Mouse (Mus musculus) limb, embryonic 12.5 days (tissue): ENCODE results near the gene Rbm28. TPM values are rescaled to one million over a fixed set of nuclear protein-coding genes. Genes with fewer than 3 reads are reported as not detected.

Experiments
- ATAC-seq: fragments of 200-750 bp; cut with Nextera tagmentation; 2 replicates; pipeline ENCODE4 v1.8.0; 2017; ENCODE audit warnings: low read depth, moderate TSS enrichment; ENCODE audit not compliant: insufficient number of reproducible peaks, insufficient read depth, low FRiP score, low TSS enrichment
- H3K27ac ChIP-seq: fragments of 300-500 bp; sonication (generic); 2 replicates; pipeline ENCODE4 v1.5.1; 2016; ENCODE audit warnings: mild to moderate bottlenecking, moderate library complexity
- H3K27me3 ChIP-seq: fragments of 300-500 bp; sonication (generic); 2 replicates; pipeline ENCODE4 v1.6.1; 2016; ENCODE audit warnings: mild to moderate bottlenecking, moderate library complexity
- H3K36me3 ChIP-seq: fragments of 300-500 bp; sonication (generic); 2 replicates; pipeline ENCODE4 v1.6.1; 2016; ENCODE audit warnings: mild to moderate bottlenecking, moderate library complexity
- H3K4me1 ChIP-seq: fragments of 300-500 bp; sonication (generic); replicated peaks from 2 replicates; pipeline ENCODE4 v1.6.1; 2016
- H3K4me2 ChIP-seq: fragments of 300-500 bp; sonication (generic); 2 replicates; pipeline ENCODE4 v1.6.1; 2016; ENCODE audit warnings: mild to moderate bottlenecking, moderate library complexity
- H3K4me3 ChIP-seq: fragments of 300-500 bp; sonication (generic); replicated peaks from 2 replicates; pipeline ENCODE4 v1.5.1; 2016; ENCODE audit warnings: mild to moderate bottlenecking
- H3K9ac ChIP-seq: fragments of 300-500 bp; sonication (generic); replicated peaks from 2 replicates; pipeline ENCODE4 v1.6.1; 2016; ENCODE audit warnings: mild to moderate bottlenecking, moderate library complexity
- H3K9me3 ChIP-seq: fragments of 300-500 bp; sonication (generic); 2 replicates; pipeline ENCODE4 v1.6.1; 2016; ENCODE audit warnings: mild to moderate bottlenecking, moderate library complexity
- WGBS: fragments of 180-500 bp; shearing (Covaris S2); methylation state at CpG from one replicate; pipeline ENCODE4 v1.1.7; 2016; 5-methylcytosine and 5-hydroxymethylcytosine counted together
- polyA plus RNA-seq: library from polyadenylated mRNA; unstranded; fragments of >200 nt; fragmentation: Nextera tagmentation; extraction: Ambion mirVana; gene quantifications from 2 replicates; pipeline ENCODE4 v1.2.1, GENCODE M21; 2016

The Rbm28 gene
- 54.0 and 59.5 TPM in 2 replicates for polyA plus RNA-seq

DNA sequence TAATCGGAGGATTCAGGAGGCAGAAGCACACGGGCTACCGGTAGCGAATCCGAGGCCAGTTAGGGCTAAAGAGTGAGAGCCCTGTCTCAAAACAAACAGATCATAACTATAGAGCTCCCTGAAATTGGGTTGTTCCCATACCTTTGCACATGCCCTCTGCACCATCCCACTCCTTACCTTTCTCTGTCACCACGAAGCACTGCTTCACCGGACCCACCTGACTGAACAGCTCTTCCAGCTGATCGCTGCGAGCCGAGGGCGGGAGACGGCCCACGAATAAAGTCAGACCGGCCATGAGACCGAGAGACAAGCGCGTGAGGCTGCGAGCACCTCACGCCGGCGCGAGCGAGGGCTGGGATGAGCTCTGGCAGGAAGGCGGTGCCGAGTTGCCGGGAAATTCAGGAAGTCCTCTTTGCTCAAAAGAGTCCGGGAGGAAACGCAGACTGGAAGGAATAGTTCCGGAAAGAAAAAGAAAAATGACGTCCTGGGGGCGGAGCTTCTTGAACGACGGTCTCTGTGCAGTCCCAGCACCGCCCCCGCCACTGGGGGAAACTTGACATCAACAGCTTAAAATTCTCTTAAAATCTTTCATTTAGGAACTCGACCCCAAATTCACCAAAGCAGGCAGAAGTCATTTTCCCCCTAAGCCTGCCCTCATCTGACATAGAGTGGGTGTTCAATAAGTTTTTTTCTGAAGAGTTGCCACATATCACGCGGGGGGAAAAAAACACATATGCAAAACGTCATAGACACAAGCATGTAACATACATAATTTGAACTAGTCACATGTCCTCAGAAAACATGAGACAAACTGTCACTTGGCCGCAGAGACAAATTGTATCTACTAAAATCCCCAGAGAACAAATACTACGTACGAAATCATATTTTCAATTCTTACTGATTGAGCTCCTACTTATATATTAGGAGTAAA is at the start of gene Rbm28:
Rbm28 (minus strand) TSS at position 693 of the 931 bp plus-strand sequence.
- no peak within 1 kb of the TSS for H3K27ac ChIP-seq
- WGBS, result 8% methylated on average over 42 of the region's 42 CpGs

DNA sequence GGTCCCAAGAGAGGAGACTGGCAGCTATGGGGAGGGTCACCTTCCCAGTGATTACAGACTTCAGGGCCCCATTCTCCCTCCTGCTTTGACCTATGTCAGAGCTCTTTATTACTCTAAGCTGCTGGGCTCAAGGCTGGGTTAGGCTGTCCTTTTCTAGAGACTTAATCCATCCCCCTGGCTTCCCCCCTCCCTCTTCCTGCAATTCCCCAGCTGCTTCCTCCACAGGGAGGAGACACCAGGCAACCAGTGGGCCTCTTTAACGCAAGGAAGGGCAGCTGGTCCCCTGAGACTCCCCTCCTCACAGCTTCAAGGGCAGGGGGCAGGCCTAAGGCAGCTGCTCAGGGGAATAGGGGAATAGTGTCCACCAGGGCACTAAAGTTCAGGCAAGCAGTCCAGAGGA is 49.4 kb upstream of the Rbm28 start:
- Histone ChIP-seq H3K9ac (no peak overlapping the region), H3K4me1 (peaks cover 51% of the 10 kb centered on the region), H3K4me3 (no peak overlapping the region), H3K27ac (no peak overlapping the region), H3K9me3 (no peaks in the 10 kb centered on the region), H3K27me3 (peaks cover 36% of the 10 kb centered on the region), H3K4me2 (no peak overlapping the region; the same call in 1 of the 2 replicates), H3K36me3 (no peaks in the 10 kb centered on the region)
- ATAC-seq, result no peak
- WGBS, result 6% methylated on average over 1 of the region's 1 CpGs

More for the DNA sequence above, at the start of gene Rbm28:
- Histone ChIP-seq H3K9me3 (no peaks in the 10 kb centered on the region), H3K9ac (peak within 1 kb of the TSS; percentile 73), H3K4me3 (peak within 1 kb of the TSS; percentile 81), H3K36me3 (peaks cover 9% of the 10 kb centered on the region; the same call in 1 of the 2 replicates), H3K27me3 (peaks cover 24% of the 10 kb centered on the region), H3K4me1 (peaks cover 9% of the 10 kb centered on the region), H3K4me2 (peak within 1 kb of the TSS; percentile 73)
- ATAC-seq, result peak; percentile 65

DNA sequence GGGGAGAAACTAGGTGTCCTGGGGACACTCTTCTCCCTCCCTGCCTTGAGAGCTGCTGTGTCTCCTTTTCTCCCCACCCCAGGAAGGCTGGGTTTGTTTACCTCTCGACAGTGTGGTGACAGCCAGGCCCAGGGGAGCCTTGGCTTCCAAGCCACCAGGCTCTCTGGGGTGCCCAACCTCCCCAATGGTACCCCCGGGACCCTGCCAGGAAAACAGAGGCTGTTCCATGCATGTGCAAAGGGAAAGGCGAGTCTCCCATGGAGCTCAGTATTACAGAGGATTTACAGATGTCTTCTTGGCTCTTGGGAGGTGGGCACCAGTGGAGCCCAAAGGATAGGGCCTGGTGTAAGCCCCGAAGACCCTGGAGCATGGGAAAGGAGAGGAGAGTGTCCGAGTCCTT is 48.6 kb upstream of the Rbm28 start:
- Histone ChIP-seq H3K9ac (no peak overlapping the region), H3K27me3 (peaks cover 36% of the 10 kb centered on the region), H3K27ac (no peak overlapping the region), H3K9me3 (no peaks in the 10 kb centered on the region), H3K36me3 (no peaks in the 10 kb centered on the region), H3K4me2 (no peak overlapping the region), H3K4me3 (no peak overlapping the region), H3K4me1 (peaks cover 51% of the 10 kb centered on the region)
- ATAC-seq, result no peak
- WGBS, result 57% methylated on average over 5 of the region's 5 CpGs

DNA sequence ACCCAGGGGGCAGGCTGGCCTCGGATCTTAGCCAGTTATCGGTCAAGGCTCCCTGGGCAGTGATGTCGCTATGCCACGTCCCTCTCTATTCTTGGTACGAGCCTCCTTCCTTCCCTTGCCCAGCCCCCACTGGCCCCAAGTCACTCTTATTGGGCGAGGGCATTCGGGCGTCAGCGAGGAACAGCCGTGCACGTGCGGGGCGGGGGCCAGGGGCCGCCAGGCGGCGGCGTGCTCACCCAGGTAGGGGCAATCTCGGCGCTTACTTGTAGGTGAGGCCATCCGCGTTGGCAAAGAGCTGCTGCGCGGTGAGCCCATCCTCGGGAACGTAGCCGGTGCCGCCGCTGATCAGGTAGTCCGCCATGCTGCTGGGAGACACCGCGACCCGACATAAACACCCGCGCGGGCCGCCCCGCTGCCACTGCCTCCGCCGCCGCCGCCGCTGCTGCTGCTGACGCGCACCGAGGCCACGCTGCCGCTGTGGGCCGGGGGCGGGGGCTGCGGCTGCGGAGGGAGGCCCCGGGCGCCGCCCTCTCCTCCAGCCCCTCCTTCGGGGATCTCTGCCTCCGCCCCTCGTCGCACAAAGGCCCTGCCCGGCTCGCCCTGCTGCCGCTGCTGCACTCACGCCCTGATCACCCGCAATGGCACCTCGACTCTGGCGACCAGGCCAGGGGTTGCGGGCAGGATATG is 47.1 kb upstream of the Rbm28 start:
- WGBS, result under 1% methylated on average over 59 of the region's 66 CpGs

DNA sequence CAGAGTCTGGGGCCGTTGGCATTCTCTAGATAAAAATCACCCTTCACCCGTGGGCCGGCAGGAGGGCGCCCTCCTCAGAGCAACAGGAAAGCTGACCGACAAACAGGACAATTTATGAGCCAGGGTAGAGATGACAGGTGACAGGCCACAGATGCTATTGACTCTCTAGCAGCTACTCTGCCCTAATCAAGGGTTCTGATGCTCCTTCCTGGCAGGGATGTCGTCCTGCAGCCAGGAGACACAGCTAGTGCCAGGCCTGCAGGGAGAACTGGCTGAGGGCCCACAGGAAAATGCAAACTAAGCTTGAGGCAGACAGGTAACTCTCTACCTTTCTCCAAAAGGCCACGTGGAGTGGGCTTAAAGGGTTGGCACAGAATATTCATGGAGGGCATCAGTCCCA is 46.3 kb upstream of the Rbm28 start:
- peak overlapping the region; percentile 84 for H3K4me2 ChIP-seq
- peak overlapping the region; percentile 67 for H3K4me3 ChIP-seq
- H3K36me3 ChIP-seq, result peaks cover 9% of the 10 kb centered on the region
- no peak for ATAC-seq
- peak overlapping the region; percentile 75; the same call in 1 of the 2 replicates for H3K27ac ChIP-seq
- no peaks in the 10 kb centered on the region for H3K9me3 ChIP-seq
- peak overlapping the region; percentile 70 for H3K9ac ChIP-seq
- H3K27me3 ChIP-seq, result peaks cover 30% of the 10 kb centered on the region
- WGBS, result 18% methylated on average over 7 of the region's 7 CpGs
- peaks cover 45% of the 10 kb centered on the region for H3K4me1 ChIP-seq

More for the DNA sequence above, 47.1 kb upstream of the Rbm28 start:
- Histone ChIP-seq H3K4me3 (peak overlapping the region; percentile 67), H3K4me2 (peak overlapping the region; percentile 84), H3K9me3 (no peaks in the 10 kb centered on the region), H3K36me3 (peaks cover 3% of the 10 kb centered on the region), H3K27me3 (peaks cover 36% of the 10 kb centered on the region), H3K9ac (peak overlapping the region; percentile 70), H3K4me1 (peaks cover 51% of the 10 kb centered on the region), H3K27ac (peak overlapping the region; percentile 75)
- ATAC-seq, result peak; percentile 66

DNA sequence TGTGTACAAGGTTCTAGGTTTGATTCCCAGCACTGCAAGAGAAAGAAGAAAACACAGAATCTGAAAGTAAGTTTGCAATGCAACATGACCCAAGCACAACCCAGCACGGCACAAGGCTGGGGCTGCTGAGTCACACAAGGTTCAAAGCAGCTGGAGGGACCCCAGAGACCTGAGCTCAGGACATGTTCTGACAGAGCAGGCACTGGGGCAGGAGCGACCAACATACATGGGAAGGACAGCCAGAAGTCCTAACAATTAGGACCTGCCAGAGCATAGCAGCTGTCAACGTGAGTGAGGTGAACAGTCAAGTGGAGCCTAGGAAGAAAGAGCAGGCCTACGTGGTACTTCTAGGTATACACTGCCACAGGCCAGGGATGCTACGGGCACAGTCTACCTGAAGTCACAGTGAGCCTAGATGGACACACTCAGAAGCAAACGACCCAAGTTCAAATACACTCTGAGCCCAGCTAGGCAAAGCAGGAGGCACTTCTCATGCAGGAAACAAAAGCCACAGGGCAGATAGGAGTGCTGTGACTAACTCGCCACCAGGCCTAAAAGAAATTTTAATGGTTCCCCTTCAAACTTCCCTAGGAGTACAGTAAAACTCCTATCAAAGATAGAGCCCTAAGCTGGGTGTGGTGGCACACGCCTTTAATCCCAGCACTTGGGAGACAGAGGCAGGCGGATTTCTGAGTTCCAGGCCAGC is 45.6 kb upstream of the Rbm28 start:
- ATAC-seq, result no peak
- Histone ChIP-seq H3K4me2 (peak overlapping the region; percentile 17; the same call in 1 of the 2 replicates), H3K27ac (no peak overlapping the region), H3K27me3 (peaks cover 22% of the 10 kb centered on the region), H3K9me3 (no peaks in the 10 kb centered on the region), H3K4me1 (peaks cover 38% of the 10 kb centered on the region), H3K4me3 (no peak overlapping the region), H3K36me3 (peaks cover 15% of the 10 kb centered on the region), H3K9ac (0 out of 2 replicates have a peak overlapping the region, but pooled peaks have one; percentile 31)
- 78% methylated on average over 9 of the region's 9 CpGs for WGBS

DNA sequence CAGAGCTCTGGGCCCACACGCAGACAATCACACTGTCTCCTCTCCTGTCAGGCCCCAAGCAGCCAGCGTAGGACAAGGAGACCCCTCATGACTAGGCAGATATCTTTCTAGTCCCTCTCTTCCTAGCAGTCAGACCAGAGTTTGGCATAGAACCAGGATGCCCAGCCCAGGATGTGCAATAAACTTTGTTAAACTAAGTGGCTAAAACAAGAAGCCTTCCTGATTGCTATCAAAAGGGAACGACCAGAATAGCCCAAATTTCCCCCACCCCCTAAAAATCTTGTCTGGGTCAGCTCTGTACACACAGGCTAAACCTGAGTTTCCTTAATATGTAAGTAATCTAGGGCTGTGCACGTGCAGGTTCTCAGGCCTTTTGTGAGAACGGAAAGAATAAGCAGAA is 43.4 kb upstream of the Rbm28 start:
- Histone ChIP-seq H3K4me3 (no peak overlapping the region), H3K4me1 (peaks cover 24% of the 10 kb centered on the region), H3K27me3 (0 out of 2 replicates have a peak, but pooled peaks cover under 1% of the 10 kb centered on the region), H3K9ac (no peak overlapping the region), H3K4me2 (no peak overlapping the region), H3K36me3 (peaks cover 34% of the 10 kb centered on the region), H3K9me3 (no peaks in the 10 kb centered on the region), H3K27ac (no peak overlapping the region)
- ATAC-seq, result no peak
- WGBS, result 89% methylated on average over 5 of the region's 5 CpGs

DNA sequence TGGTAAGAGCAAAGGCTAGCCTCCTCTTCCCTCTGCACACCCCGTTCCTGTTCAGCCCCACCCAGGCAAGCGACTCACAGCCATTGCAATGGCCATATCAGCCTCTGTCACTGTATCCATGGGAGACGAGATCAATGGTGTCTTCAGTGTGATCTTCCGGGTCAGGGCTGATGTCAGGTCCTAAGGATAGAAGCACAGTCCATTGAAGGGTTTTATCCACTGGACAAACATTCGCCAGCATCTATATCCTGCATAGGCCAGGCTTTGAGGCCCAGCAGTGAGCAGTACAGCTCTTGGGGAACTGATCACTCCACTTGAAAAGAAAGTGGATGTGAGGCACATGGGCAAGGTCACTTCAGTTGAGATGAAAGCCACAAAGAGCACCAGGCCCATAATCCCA is 42.2 kb upstream of the Rbm28 start:
- H3K4me1 ChIP-seq, result peaks cover 16% of the 10 kb centered on the region
- no peak overlapping the region for H3K4me2 ChIP-seq
- ATAC-seq, result no peak
- no peak overlapping the region for H3K9ac ChIP-seq
- WGBS, result 81% methylated on average over 5 of the region's 5 CpGs
- no peak overlapping the region for H3K4me3 ChIP-seq
- no peaks in the 10 kb centered on the region for H3K27me3 ChIP-seq
- H3K9me3 ChIP-seq, result no peaks in the 10 kb centered on the region
- peaks cover 45% of the 10 kb centered on the region for H3K36me3 ChIP-seq
- H3K27ac ChIP-seq, result no peak overlapping the region

DNA sequence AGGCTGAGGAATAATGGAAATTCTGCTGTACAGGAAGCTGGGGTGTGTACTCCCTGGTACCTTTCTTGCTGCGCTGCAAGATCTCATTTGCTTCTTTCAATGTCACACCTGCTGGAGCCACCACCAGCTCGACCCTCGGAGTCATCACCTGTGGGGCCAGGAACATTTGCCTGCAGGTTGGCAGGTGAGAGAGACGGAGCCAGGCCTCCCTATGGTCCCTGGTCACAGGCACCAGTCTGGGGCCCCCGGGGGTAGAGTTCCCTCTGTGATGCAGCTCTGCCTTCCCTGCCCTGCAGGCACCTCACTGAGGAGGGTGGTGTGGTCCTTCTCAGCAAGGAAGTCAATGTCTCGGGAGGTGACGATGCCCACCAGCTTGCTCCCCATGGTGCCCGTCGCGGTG is 41.2 kb upstream of the Rbm28 start:
- Histone ChIP-seq H3K36me3 (peaks cover 55% of the 10 kb centered on the region), H3K4me2 (no peak overlapping the region), H3K9ac (no peak overlapping the region), H3K27ac (no peak overlapping the region), H3K27me3 (no peaks in the 10 kb centered on the region), H3K4me3 (no peak overlapping the region), H3K9me3 (no peaks in the 10 kb centered on the region), H3K4me1 (peaks cover 8% of the 10 kb centered on the region)
- WGBS, result 93% methylated on average over 10 of the region's 10 CpGs
- no peak for ATAC-seq

DNA sequence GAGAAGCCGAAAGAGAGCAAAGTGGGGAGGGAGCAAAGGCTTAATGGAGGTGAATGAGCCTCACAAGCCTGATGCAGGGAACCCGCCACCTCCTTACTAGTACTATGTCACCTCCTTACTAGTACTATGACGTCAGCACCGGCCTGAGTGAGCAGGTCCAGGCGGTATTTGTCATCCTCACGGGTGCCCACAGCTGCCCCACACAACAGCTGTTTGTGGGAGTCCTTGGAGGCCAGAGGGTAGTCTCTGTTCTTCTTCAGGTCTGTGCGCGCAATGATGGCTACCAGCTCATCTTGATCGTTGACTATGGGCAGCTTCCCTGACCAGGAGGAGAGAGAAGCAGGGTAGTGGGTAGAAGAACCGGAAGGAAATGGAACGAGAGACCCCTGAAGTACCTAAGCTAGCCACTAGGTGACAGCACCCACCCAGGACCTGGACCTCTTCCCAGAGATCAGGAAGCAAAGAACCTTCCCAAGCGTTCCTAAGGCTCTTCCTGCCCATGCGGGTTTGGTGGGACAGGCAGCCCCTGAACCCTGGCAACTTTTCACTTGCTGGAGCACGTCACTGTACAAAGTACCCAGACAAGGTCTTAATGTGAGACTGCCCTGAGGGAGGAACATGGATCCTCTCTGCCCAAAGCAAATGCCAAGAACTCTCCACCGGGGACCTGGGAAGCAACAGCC is 40.3 kb upstream of the Rbm28 start:
- Histone ChIP-seq H3K4me1 (peaks cover under 1% of the 10 kb centered on the region; the same call in 1 of the 2 replicates), H3K36me3 (peaks cover 63% of the 10 kb centered on the region), H3K9ac (no peak overlapping the region), H3K4me3 (no peak overlapping the region), H3K4me2 (no peak overlapping the region), H3K27ac (no peak overlapping the region), H3K27me3 (no peaks in the 10 kb centered on the region), H3K9me3 (no peaks in the 10 kb centered on the region)
- no peak for ATAC-seq
- WGBS, result 57% methylated on average over 15 of the region's 15 CpGs
